Mouse (Mus musculus): ENCODE measurements around the gene Tmem170b. TPM values are rescaled to one million over a fixed set of nuclear protein-coding genes. Genes with fewer than 3 reads are reported as not detected.

Gene Tmem170b
- total RNA-seq, 2 experiments from 2014 or later = 88.6 to 91.0 TPM

DNA sequence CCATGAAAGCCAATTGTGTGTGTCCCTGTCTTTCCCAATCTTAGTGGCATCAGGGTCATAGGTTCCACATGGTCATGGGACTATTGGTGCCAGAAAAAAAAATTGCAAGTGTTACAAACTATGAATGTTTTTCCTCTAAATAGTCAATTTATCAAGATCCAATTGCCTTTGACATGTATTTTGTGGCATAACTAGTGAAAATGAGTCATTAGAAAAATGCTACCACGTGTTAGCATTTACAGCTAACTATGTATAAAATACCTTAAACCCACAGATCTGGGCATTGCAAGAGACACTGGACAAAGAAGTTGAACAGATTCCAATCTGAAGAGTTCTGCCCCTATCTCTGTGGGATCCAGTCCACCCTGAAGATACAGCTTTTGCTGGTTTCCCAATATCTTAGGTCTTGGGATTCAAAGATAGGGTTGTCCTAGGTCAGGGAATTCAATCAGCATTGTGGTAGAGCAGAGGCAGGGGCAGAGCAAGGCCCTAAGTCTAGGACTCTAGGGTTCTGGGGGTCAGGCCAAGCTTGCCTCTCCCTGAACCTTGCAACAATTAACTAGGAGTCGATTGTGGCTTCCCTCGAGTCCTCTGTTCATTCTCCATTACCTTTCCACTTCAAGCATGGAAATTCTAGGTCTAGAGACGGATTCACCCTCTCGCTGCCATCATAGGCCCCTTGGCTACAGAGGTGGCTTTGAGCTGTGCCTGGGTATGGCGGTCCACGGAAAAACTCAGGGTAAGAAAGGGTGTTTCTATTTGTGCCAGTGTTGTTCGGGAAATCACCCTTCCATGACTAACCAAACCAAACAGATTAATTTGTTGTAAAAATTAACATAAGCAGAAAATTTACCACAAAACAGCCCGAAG is 70.5 kb downstream of the Tmem170b start:
- no peak for TF ChIP-seq CTCF (conservative IDR thresholded peaks at IDR 0.05)
- Histone ChIP-seq H3K4me3 (no peak overlapping the region), H3K27ac (no peak overlapping the region)
- no peak for DNase-seq (ENCODE audit: low spot score in 2 of 2)

DNA sequence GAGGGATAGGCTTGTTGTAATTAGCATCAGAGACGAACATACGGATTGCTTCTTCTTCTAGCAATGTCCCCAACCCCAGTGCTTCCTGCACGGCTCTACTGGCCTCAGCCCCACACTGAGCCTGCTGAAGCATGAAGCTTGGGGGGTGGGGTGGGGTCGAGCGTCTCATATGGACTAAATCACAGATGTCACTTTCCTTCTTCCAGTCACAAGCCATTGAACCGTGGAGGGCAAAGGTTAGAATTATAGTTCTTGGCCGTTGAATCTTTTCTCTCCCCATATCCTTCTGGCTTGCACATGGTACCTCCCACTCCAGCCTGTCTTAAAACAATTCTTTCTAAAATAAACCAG is 71.1 kb downstream of the Tmem170b start:
- TF ChIP-seq CTCF (conservative IDR thresholded peaks at IDR 0.05) = no peak
- H3K27ac ChIP-seq = no peak overlapping the region
- no peak for DNase-seq (ENCODE audit: low spot score in 2 of 2)
- H3K4me3 ChIP-seq = no peak overlapping the region

DNA sequence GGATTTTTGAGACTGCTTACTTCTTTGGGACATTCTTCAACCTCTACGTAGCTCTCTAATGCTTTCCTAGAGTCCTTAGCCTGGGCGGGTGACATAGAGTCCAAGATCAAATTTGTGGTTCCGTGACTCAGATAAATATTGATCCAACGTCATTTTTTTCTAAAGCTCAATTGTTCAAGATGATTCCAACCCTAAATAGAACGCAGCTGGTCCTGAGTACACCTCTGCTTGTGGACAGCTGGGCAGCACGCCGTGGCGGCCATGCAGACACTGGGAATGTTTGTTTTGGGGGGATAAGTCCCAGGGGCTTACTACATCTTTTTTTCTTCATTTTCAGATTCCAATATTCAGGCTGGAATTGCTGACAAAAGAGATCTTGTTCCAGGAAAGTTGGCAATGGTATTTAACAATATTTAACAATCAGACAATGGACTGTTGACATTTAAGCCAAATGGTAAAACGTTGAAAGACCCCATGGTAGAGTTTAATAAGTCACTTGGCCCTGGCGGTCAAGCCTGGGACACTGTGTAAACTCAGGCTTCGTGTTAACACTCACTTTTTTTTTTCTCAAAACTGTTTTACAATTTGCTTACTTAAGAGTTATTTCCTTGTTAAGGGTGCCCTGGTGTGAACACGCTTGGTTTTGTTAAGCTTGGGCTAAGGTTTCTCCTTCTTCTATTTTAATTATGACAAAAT is 75.3 kb downstream of the Tmem170b start:
- H3K27ac ChIP-seq = no peak overlapping the region
- no peak for DNase-seq (ENCODE audit: low spot score in 2 of 2)
- TF ChIP-seq CTCF (conservative IDR thresholded peaks at IDR 0.05) = no peak
- no peak overlapping the region for H3K4me3 ChIP-seq

DNA sequence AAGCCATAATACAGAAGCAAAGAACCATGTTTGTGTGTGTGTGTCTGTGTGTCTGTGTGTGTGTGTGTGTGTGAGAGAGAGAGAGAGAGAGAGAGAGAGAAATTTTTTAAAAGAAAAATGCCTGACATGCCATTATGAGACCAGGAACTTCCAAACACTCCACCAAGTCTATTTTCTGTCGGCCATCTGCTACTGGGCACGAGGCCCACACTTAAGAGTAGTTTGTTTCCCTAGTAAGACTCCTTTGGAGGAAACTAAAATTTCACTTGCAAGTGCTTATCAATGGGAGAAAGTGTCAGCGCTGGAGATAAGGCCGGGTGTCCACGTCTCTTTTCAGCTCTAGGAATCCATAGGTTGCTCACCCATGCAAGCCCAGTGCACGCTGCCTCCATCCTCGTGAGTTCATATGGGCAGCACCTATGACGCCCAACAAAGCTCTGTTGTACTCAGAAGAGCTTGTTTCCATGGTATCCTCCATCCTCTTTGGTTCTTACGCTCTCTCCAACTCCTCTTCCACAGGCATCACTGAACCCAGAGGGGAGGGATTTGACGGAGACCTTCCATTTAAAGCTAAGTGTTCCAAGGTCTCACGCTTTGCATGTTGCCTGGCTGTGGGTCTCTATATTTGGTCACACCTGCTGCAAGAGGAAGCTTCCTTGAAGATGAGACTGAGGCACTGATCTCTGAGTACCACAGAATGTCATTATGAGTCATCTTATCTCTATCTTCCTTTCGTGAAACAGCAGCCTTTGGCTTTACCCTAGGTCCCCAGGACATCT is 76.8 kb downstream of the Tmem170b start:
- Histone ChIP-seq H3K27ac (no peak overlapping the region), H3K4me3 (no peak overlapping the region)
- peak in 1 of 2 experiments; percentile 44 for DNase-seq (ENCODE audit: low spot score in 2 of 2)
- no peak for TF ChIP-seq CTCF (conservative IDR thresholded peaks at IDR 0.05)

DNA sequence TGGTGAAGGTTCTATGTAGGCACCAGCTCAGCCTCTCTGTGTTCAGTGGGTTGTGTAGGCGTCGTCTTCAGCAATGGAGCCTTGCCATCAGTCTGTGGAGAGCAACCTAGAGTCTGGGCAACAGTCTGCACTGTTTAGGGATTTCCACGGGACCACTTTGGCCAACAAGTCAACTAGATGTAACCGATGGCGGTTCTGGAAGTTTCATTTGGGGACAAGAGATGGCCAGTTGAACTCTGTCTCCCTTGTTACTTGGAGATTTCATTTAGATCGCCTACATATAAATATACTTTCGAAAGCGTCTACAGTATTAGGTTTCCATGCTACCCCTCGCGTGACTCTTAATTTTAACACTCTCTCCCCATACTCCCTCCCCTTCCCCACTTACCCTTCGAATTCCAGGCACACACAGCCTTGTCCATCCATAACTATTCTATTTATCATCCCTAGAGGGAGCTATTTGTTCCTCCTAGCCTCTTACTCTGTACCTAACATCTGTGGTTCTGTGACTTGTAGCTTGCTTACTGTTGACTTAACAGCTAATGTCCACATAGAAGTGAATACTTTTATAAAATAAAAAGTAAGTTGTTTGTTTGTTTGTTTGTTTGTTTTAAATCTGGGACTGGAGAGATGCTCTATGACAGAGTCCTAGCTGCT is 77.8 kb downstream of the Tmem170b start:
- peak; percentile 64 for TF ChIP-seq CTCF (conservative IDR thresholded peaks at IDR 0.05)
- no peak overlapping the region for H3K4me3 ChIP-seq
- DNase-seq (ENCODE audit: low spot score in 2 of 2) = no peak
- H3K27ac ChIP-seq = no peak overlapping the region

DNA sequence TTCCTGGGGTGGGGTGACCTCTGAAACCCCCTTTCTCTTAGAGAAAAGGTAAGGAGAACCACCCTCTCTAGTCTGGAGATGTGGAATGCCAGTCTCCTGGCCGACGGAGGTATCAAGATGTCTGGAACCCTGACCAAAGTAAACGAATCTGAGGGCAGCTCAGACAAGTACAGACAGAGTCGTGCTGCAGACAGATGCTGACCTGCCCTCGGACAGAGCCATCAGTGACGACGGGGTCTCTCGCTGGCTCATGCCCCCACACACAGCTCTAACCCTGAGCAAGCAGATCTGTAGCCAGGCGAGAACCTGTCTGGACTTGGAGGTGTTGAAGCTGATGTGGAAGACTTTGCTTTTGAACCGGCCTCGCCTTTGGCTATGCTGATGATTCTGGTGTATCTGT is 79.8 kb downstream of the Tmem170b start:
- Histone ChIP-seq H3K4me3 (no peak overlapping the region), H3K27ac (no peak overlapping the region)
- no peak for DNase-seq (ENCODE audit: low spot score in 2 of 2)
- TF ChIP-seq CTCF (conservative IDR thresholded peaks at IDR 0.05) = no peak

DNA sequence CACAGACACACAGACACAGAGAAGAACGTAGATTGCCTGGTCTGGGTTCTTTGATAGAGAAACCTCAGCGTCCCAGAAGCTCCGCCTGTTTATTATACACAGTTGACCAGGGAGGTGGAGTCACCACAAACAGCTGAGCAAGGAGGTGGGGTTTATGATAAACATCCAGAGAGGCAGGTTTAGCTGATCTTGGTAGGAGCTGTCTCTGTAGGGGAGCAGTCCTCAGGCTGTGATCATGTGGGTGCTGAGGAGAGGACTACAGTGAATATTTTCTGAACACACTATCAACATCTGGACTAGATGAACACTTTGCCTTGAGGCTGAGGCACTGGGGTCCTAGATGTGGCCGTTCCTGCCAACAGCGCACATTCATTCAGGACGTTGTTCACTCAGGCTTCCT is 83.3 kb downstream of the Tmem170b start:
- H3K4me3 ChIP-seq = no peak overlapping the region
- no peak overlapping the region for H3K27ac ChIP-seq
- TF ChIP-seq CTCF (conservative IDR thresholded peaks at IDR 0.05) = no peak
- no peak for DNase-seq (ENCODE audit: low spot score in 2 of 2)

DNA sequence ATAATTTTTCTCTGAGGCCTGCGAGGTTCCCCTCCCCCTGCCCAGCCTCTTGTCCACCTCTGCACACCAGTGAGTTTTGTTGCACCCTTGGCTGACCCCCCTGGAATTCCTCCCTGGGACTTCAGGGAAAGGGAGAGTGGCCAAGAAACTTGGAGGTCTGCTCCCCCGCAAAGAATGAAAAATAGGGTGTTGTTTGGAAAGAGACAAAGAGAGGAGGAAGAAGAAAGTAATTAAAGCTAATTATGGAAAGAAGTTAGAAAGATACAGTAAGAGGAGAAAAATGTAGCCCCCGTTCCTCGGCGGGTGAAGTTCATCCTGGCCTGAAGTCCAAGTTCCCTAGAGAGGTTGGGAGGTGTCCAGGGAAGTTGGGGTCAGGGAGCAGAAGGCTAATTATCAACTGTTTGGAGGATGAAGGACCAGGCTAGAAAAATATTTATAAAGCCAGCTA is 83.9 kb downstream of the Tmem170b start:
- no peak for TF ChIP-seq CTCF (conservative IDR thresholded peaks at IDR 0.05)
- no peak for DNase-seq (ENCODE audit: low spot score in 2 of 2)
- no peak overlapping the region for H3K4me3 ChIP-seq
- H3K27ac ChIP-seq = no peak overlapping the region

Other genes with a start within 250 kb of the Tmem170b start
- 10 to 100 TPM; 12.4 to 14.1 TPM for gene Nedd9, start 118.5 kb upstream of the Tmem170b start, total RNA-seq (2021)
- not detected for gene Adtrp, start 241.8 kb downstream of the Tmem170b start, total RNA-seq (2021)

Measured in layer of hippocampus, adult 2 months (tissue).